Mouse (Mus musculus): Measurements from ENCODE around the gene Nectin3. TPM values are rescaled to one million over a fixed set of nuclear protein-coding genes. Genes with fewer than 3 reads are reported as not detected.

Nectin3 gene
- total and polyA plus RNA-seq, 2 experiments from 2014 or later = 29.4 to 38.4 TPM

- no peaks in the 10 kb centered on the region for H3K27me3 ChIP-seq (ENCODE audit: insufficient read depth, low read length)
- no peak overlapping the region for H3K4me3 ChIP-seq (ENCODE audit: low read length)
- no peaks in the 10 kb centered on the region for H3K9me3 ChIP-seq (ENCODE audit: low read length)
- ATAC-seq (0 out of 2 replicates have a peak, but pooled peaks have one; percentile 35), DNase-seq (ENCODE audit: low spot score) (no peak)
- H3K4me2 ChIP-seq (ENCODE audit: low read depth, low read length) = no peak overlapping the region
- H3K4me1 ChIP-seq (ENCODE audit: insufficient read depth, low read length) = no peaks in the 10 kb centered on the region
- no peak overlapping the region for H3K9ac ChIP-seq (replicated peaks; ENCODE audit: low read length)
- no peak overlapping the region for H3K27ac ChIP-seq
- H3K36me3 ChIP-seq (ENCODE audit: insufficient read depth, low read length) = peaks cover 10% of the 10 kb centered on the region; the same call in 1 of the 2 replicates
- 61% methylated on average over 5 of the region's 5 CpGs for WGBS
- TF ChIP-seq CTCF (IDR thresholded peaks at IDR 0.05; ENCODE audit: low read depth) = no peak
Observed at GRCm38 (mm10) chr16:46431317-46431716, 67.0 kb downstream of the Nectin3 start.

- Histone ChIP-seq H3K36me3 (ENCODE audit: insufficient read depth, low read length) (no peaks in the 10 kb centered on the region; the same call in 1 of the 2 replicates), H3K4me3 (ENCODE audit: low read length) (no peak overlapping the region), H3K4me1 (ENCODE audit: insufficient read depth, low read length) (no peaks in the 10 kb centered on the region), H3K27ac (no peak overlapping the region), H3K9ac (replicated peaks; ENCODE audit: low read length) (no peak overlapping the region), H3K4me2 (ENCODE audit: low read depth, low read length) (no peak overlapping the region), H3K9me3 (ENCODE audit: low read length) (no peaks in the 10 kb centered on the region), H3K27me3 (ENCODE audit: insufficient read depth, low read length) (no peaks in the 10 kb centered on the region)
- WGBS = 90% methylated on average over 3 of the region's 3 CpGs
- TF ChIP-seq CTCF (IDR thresholded peaks at IDR 0.05; ENCODE audit: low read depth) = no peak
- no peak for ATAC-seq
- DNase-seq (ENCODE audit: low spot score) = no peak
Observed at GRCm38 (mm10) chr16:46416177-46416576, 82.1 kb downstream of the Nectin3 start.

- H3K27me3 ChIP-seq (ENCODE audit: insufficient read depth, low read length) = no peaks in the 10 kb centered on the region
- H3K4me1 ChIP-seq (ENCODE audit: insufficient read depth, low read length) = no peaks in the 10 kb centered on the region
- H3K27ac ChIP-seq = peak overlapping the region; percentile 29; the same call in 1 of the 2 replicates
- H3K9ac ChIP-seq (replicated peaks; ENCODE audit: low read length) = no peak overlapping the region
- ATAC-seq (peak; percentile 43; the same call in 1 of the 2 replicates), DNase-seq (ENCODE audit: low spot score) (no peak)
- 60% methylated on average over 3 of the region's 3 CpGs for WGBS
- no peak for TF ChIP-seq CTCF (IDR thresholded peaks at IDR 0.05; ENCODE audit: low read depth)
- H3K36me3 ChIP-seq (ENCODE audit: insufficient read depth, low read length) = no peaks in the 10 kb centered on the region; the same call in 1 of the 2 replicates
- no peaks in the 10 kb centered on the region for H3K9me3 ChIP-seq (ENCODE audit: low read length)
- no peak overlapping the region for H3K4me3 ChIP-seq (ENCODE audit: low read length)
- no peak overlapping the region for H3K4me2 ChIP-seq (ENCODE audit: low read depth, low read length)
Observed at GRCm38 (mm10) chr16:46410739-46411057, 87.6 kb downstream of the Nectin3 start.

- Histone ChIP-seq H3K27ac (peak overlapping the region; percentile 29; the same call in 1 of the 2 replicates), H3K9ac (replicated peaks; ENCODE audit: low read length) (no peak overlapping the region), H3K4me2 (ENCODE audit: low read depth, low read length) (no peak overlapping the region), H3K27me3 (ENCODE audit: insufficient read depth, low read length) (no peaks in the 10 kb centered on the region), H3K4me1 (ENCODE audit: insufficient read depth, low read length) (no peaks in the 10 kb centered on the region), H3K9me3 (ENCODE audit: low read length) (no peaks in the 10 kb centered on the region), H3K4me3 (ENCODE audit: low read length) (no peak overlapping the region), H3K36me3 (ENCODE audit: insufficient read depth, low read length) (no peaks in the 10 kb centered on the region; the same call in 1 of the 2 replicates)
- ATAC-seq (peak; percentile 36; the same call in 1 of the 2 replicates), DNase-seq (ENCODE audit: low spot score) (no peak)
- TF ChIP-seq CTCF (IDR thresholded peaks at IDR 0.05; ENCODE audit: low read depth) = no peak
- WGBS = 68% methylated on average over 6 of the region's 6 CpGs
Observed at GRCm38 (mm10) chr16:46410053-46410738, 88.1 kb downstream of the Nectin3 start.

GRCm38 (mm10) chr16:46407997-46408396, 90.3 kb downstream of the Nectin3 start:
- TF ChIP-seq CTCF (IDR thresholded peaks at IDR 0.05; ENCODE audit: low read depth) = no peak
- Histone ChIP-seq H3K27ac (no peak overlapping the region), H3K9ac (replicated peaks; ENCODE audit: low read length) (no peak overlapping the region), H3K27me3 (ENCODE audit: insufficient read depth, low read length) (no peaks in the 10 kb centered on the region), H3K4me2 (ENCODE audit: low read depth, low read length) (no peak overlapping the region), H3K4me3 (ENCODE audit: low read length) (no peak overlapping the region), H3K4me1 (ENCODE audit: insufficient read depth, low read length) (no peaks in the 10 kb centered on the region), H3K9me3 (ENCODE audit: low read length) (no peaks in the 10 kb centered on the region), H3K36me3 (ENCODE audit: insufficient read depth, low read length) (no peaks in the 10 kb centered on the region)
- WGBS = 95% methylated on average over 15 of the region's 15 CpGs
- no peak for ATAC-seq
- DNase-seq (ENCODE audit: low spot score) = no peak

- Histone ChIP-seq H3K27ac (no peak overlapping the region), H3K4me1 (ENCODE audit: insufficient read depth, low read length) (no peaks in the 10 kb centered on the region), H3K36me3 (ENCODE audit: insufficient read depth, low read length) (no peaks in the 10 kb centered on the region), H3K9me3 (ENCODE audit: low read length) (no peaks in the 10 kb centered on the region), H3K4me2 (ENCODE audit: low read depth, low read length) (no peak overlapping the region), H3K4me3 (ENCODE audit: low read length) (no peak overlapping the region), H3K9ac (replicated peaks; ENCODE audit: low read length) (no peak overlapping the region), H3K27me3 (ENCODE audit: insufficient read depth, low read length) (no peaks in the 10 kb centered on the region)
- 91% methylated on average over 7 of the region's 7 CpGs for WGBS
- ATAC-seq = no peak
- DNase-seq (ENCODE audit: low spot score) = no peak
- no peak for TF ChIP-seq CTCF (IDR thresholded peaks at IDR 0.05; ENCODE audit: low read depth)
Observed at GRCm38 (mm10) chr16:46406844-46407639, 91.3 kb downstream of the Nectin3 start.

All from hindbrain, postnatal 0 days (tissue).